Mouse (Mus musculus) midbrain, postnatal 0 days (tissue): ENCODE measurements around the gene Ift22. TPM values are rescaled to one million over a fixed set of nuclear protein-coding genes. Genes with fewer than 3 reads are reported as not detected.

Experiments
- ATAC-seq: fragments of 200-750 bp; cut with Nextera tagmentation; 2 replicates; pipeline ENCODE4 v1.8.0; 2017; ENCODE audit warnings: moderate number of reproducible peaks, mild to moderate bottlenecking, moderate TSS enrichment, moderate library complexity; ENCODE audit not compliant: low FRiP score
- DNase-seq: peaks from one replicate; pipeline ENCODE4 v3.0.0-alpha.2; 2015; ENCODE audit warnings: low spot score
- H3K27ac ChIP-seq: fragments of 300-500 bp; sonication (generic); 2 replicates; pipeline ENCODE4 v1.5.1; 2014; ENCODE audit warnings: low read depth, mild to moderate bottlenecking, low read length, mixed read lengths
- H3K27me3 ChIP-seq: fragments of 300-500 bp; sonication (generic); 2 replicates; pipeline ENCODE4 v1.6.1; 2014; ENCODE audit warnings: low read length, control low read depth, mixed read lengths; ENCODE audit not compliant: insufficient read depth
- H3K36me3 ChIP-seq: fragments of 300-500 bp; sonication (generic); 2 replicates; pipeline ENCODE4 v1.6.1; 2014; ENCODE audit warnings: low read length, control low read depth, mixed read lengths; ENCODE audit not compliant: insufficient read depth
- H3K4me1 ChIP-seq: fragments of 300-500 bp; sonication (generic); 2 replicates; pipeline ENCODE4 v1.6.1; 2014; ENCODE audit warnings: mild to moderate bottlenecking, control low read depth, antibody characterized with exemption, low read length, mixed read lengths; ENCODE audit not compliant: insufficient read depth
- H3K4me2 ChIP-seq: fragments of 300-500 bp; sonication (generic); 2 replicates; pipeline ENCODE4 v1.6.1; 2014; ENCODE audit warnings: low read depth, mild to moderate bottlenecking, low read length, mixed read lengths; ENCODE audit not compliant: poor library complexity, severe bottlenecking
- H3K4me3 ChIP-seq: fragments of 300-500 bp; sonication (generic); 2 replicates; pipeline ENCODE4 v1.5.1; 2014; ENCODE audit warnings: low read depth, mild to moderate bottlenecking, low read length, moderate library complexity
- H3K9ac ChIP-seq: fragments of 300-500 bp; sonication (generic); replicated peaks from 2 replicates; pipeline ENCODE4 v1.6.1; 2014; ENCODE audit warnings: mild to moderate bottlenecking, low read length, moderate library complexity, mixed read lengths; ENCODE audit not compliant: poor library complexity, severe bottlenecking
- H3K9me3 ChIP-seq: fragments of 300-500 bp; sonication (generic); 2 replicates; pipeline ENCODE4 v1.6.1; 2016; ENCODE audit warnings: low read length, control low read depth
- CTCF ChIP-seq: IDR thresholded peaks from 2 replicates; pipeline ENCODE4 v1.5.1; 2016; ENCODE audit warnings: antibody characterized with exemption, mild to moderate bottlenecking
- WGBS: fragments of 180-500 bp; shearing (Covaris S2); extraction: QIAGEN DNeasy Blood & Tissue Kit; methylation state at CpG from one replicate; pipeline ENCODE4 v1.1.7; 2014; 5-methylcytosine and 5-hydroxymethylcytosine counted together
- polyA plus RNA-seq: library from polyadenylated mRNA; unstranded; fragments of >200 nt; fragmentation: Nextera tagmentation; extraction: Ambion mirVana; gene quantifications from 2 replicates; pipeline ENCODE4 v1.2.1, GENCODE M21; 2015
- total RNA-seq: library from RNA; depleted of rRNA; stranded (reverse); fragments of >200 nt; gene quantifications from 2 replicates; pipeline ENCODE4 v1.2.3, GENCODE M21; 2014

The Ift22 gene
- total and polyA plus RNA-seq, 2 experiments from 2014 or later: 42.3 to 122 TPM

GRCm38 (mm10) chr5:136882055-136882787 lies 25.7 kb upstream of the Ift22 start:
- H3K9ac ChIP-seq: peak overlapping the region; percentile 68
- under 1% methylated on average over 47 of the region's 47 CpGs for WGBS
- no peaks in the 10 kb centered on the region for H3K9me3 ChIP-seq
- no peak for DNase-seq
- ATAC-seq: no peak
- peak overlapping the region; percentile 79 for H3K4me2 ChIP-seq
- peaks cover 3% of the 10 kb centered on the region; the same call in 1 of the 2 replicates for H3K4me1 ChIP-seq
- peaks cover 12% of the 10 kb centered on the region for H3K27me3 ChIP-seq
- no peak for TF ChIP-seq CTCF
- H3K27ac ChIP-seq: no peak overlapping the region
- H3K4me3 ChIP-seq: peak overlapping the region; percentile 53
- no peaks in the 10 kb centered on the region for H3K36me3 ChIP-seq

DNA sequence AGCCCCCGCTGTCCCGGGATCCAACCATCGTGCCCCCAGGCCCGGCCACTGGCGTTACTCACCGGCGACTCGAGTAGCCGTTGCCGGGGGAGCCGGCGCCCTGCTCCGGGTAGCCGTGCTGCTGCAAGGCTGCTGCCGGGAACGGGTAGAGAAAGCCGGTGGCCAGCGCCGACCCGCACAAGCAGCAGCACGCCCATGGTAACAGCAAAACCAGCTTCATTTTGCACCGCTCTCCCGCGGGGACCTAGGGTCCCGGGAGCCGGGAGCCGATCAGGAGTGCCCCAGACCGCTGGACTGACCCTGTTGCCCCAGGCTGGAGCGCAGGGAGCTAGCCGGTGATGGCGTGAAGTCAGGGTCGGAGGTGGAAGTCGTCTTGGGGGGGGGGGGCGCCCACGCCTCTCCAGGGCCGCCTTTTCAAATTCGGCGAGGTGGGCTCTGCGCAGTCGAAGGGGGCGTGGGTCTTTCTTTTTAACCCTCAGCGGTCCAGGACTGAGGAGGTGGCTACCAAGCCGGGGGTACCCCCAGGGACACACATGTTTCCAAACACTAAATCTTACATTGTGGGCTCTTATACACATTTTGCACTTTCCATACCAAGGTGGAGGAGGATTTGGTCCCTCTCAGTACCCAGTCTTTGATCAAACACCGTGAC lies 25.0 kb upstream of the Ift22 start, which contains the start of gene Col26a1:
Gene Col26a1 (minus strand): TSS at position 422 of the 652 bp plus-strand sequence.
- TF ChIP-seq CTCF: no peak
- Histone ChIP-seq H3K36me3 (no peaks in the 10 kb centered on the region), H3K9me3 (no peaks in the 10 kb centered on the region), H3K4me3 (peak within 1 kb of the TSS; percentile 53), H3K27ac (no peak within 1 kb of the TSS), H3K9ac (peak within 1 kb of the TSS; percentile 68), H3K4me2 (peak within 1 kb of the TSS; percentile 79), H3K4me1 (peaks cover 3% of the 10 kb centered on the region; the same call in 1 of the 2 replicates), H3K27me3 (peaks cover 12% of the 10 kb centered on the region)
- DNase-seq (peak; percentile 9), ATAC-seq (no peak)
- WGBS: 1% methylated on average over 44 of the region's 44 CpGs

DNA sequence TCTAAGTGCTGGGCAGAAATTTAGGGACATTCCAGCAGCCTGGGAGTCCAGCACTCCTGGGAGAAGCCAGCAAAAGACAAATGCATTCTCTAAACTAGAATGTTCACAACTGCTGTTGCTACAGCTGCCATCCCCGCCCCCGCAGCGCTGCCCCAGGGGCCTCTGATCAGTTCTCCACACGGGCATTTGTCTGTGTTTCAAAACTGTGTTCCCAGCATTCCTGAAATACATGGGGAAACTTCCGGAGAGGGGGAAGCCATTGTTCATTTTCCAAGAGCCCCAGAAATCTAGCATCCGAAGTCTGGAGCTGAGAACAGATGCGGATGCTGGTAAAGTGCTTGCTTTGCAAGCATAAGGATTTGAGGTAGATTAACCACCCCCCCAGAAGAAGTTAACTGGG lies 21.0 kb upstream of the Ift22 start:
- Histone ChIP-seq H3K4me3 (no peak overlapping the region), H3K27ac (no peak overlapping the region), H3K9ac (no peak overlapping the region; the same call in 1 of the 2 replicates), H3K27me3 (peaks cover 7% of the 10 kb centered on the region), H3K4me2 (no peak overlapping the region), H3K4me1 (peaks cover 3% of the 10 kb centered on the region; the same call in 1 of the 2 replicates), H3K36me3 (no peaks in the 10 kb centered on the region), H3K9me3 (no peaks in the 10 kb centered on the region)
- no peak for DNase-seq
- TF ChIP-seq CTCF: no peak
- WGBS: 42% methylated on average over 7 of the region's 7 CpGs
- no peak for ATAC-seq

GRCm38 (mm10) chr5:136888539-136889355 lies 19.2 kb upstream of the Ift22 start:
- Histone ChIP-seq H3K27me3 (peaks cover 5% of the 10 kb centered on the region; the same call in 1 of the 2 replicates), H3K4me3 (no peak overlapping the region), H3K27ac (no peak overlapping the region), H3K9me3 (no peaks in the 10 kb centered on the region), H3K9ac (no peak overlapping the region), H3K36me3 (no peaks in the 10 kb centered on the region), H3K4me2 (no peak overlapping the region), H3K4me1 (no peaks in the 10 kb centered on the region)
- TF ChIP-seq CTCF: no peak
- WGBS: 70% methylated on average over 19 of the region's 19 CpGs
- no peak for DNase-seq
- no peak for ATAC-seq

- H3K27me3 ChIP-seq: no peaks in the 10 kb centered on the region
- H3K4me1 ChIP-seq: no peaks in the 10 kb centered on the region
- H3K4me3 ChIP-seq: no peak overlapping the region
- no peaks in the 10 kb centered on the region for H3K36me3 ChIP-seq
- TF ChIP-seq CTCF: no peak
- no peaks in the 10 kb centered on the region for H3K9me3 ChIP-seq
- no peak overlapping the region for H3K27ac ChIP-seq
- WGBS: 71% methylated on average over 25 of the region's 25 CpGs
- H3K4me2 ChIP-seq: no peak overlapping the region
- no peak for DNase-seq
- no peak overlapping the region for H3K9ac ChIP-seq
- no peak for ATAC-seq
Observed at GRCm38 (mm10) chr5:136894840-136895528, 13.0 kb upstream of the Ift22 start.
